Mouse (Mus musculus): Measurements from ENCODE around the gene Hist1h2bp.
"Not testable (repeated sequence)": the region's sequence is repeated elsewhere in the genome, so short reads cannot be mapped to it uniquely, and the experiment has no call there.

The Hist1h2bp gene

GRCm38 (mm10) chr13:21783734-21784161, 3.5 kb upstream of the Hist1h2bp start:
- peak; percentile 77 for DNase-seq

- DNase-seq = peak; percentile 20
These were observed 3.0 kb upstream of the Hist1h2bp start for GRCm38 (mm10) chr13:21784311-21784710.

- peak; percentile 40 for DNase-seq
These were observed 917 bp upstream of the Hist1h2bp start for GRCm38 (mm10) chr13:21786189-21786898.

GRCm38 (mm10) chr13:21787760-21788593, 716 bp downstream of the Hist1h2bp start:
- no peak for DNase-seq

- no peak for DNase-seq
These were observed 2.7 kb downstream of the Hist1h2bp start for GRCm38 (mm10) chr13:21789925-21790324.

GRCm38 (mm10) chr13:21790601-21791283, 3.5 kb downstream of the Hist1h2bp start:
- DNase-seq = peak; percentile 13

GRCm38 (mm10) chr13:21795584-21795983, 8.3 kb downstream of the Hist1h2bp start:
- no peak for DNase-seq

- DNase-seq = not testable (repeated sequence)
These were observed 9.9 kb downstream of the Hist1h2bp start for GRCm38 (mm10) chr13:21797163-21797562.

GRCm38 (mm10) chr13:21803058-21803457, 15.8 kb downstream of the Hist1h2bp start:
- not testable (repeated sequence) for DNase-seq

GRCm38 (mm10) chr13:21810073-21810472, 22.8 kb downstream of the Hist1h2bp start, which contains the start of the genes Hist1h2bq and Hist1h2ao:
Gene Hist1h2bq (minus strand): TSS chr13:21810197.
Gene Hist1h2ao (plus strand): TSS chr13:21810465.
- DNase-seq = not testable (repeated sequence)

GRCm38 (mm10) chr13:21811074-21811473, 23.8 kb downstream of the Hist1h2bp start:
- DNase-seq = not testable (repeated sequence)

GRCm38 (mm10) chr13:21811539-21811938, 24.3 kb downstream of the Hist1h2bp start, which contains the start of gene Hist1h4m:
Gene Hist1h4m (plus strand): TSS chr13:21811746.
- DNase-seq = not testable (repeated sequence)

GRCm38 (mm10) chr13:21812092-21812491, 24.8 kb downstream of the Hist1h2bp start:
- not testable (repeated sequence) for DNase-seq

- not testable (repeated sequence) for DNase-seq
These were observed 33.0 kb downstream of the Hist1h2bp start for GRCm38 (mm10) chr13:21820082-21820890.

- DNase-seq = no peak
These were observed 41.2 kb downstream of the Hist1h2bp start for GRCm38 (mm10) chr13:21828511-21828910.

- DNase-seq = no peak
These were observed 43.1 kb downstream of the Hist1h2bp start for GRCm38 (mm10) chr13:21830344-21830743.

GRCm38 (mm10) chr13:21831418-21832394, 44.4 kb downstream of the Hist1h2bp start, which contains the start of gene Hist1h4n:
Gene Hist1h4n (minus strand): TSS chr13:21832196.
- DNase-seq = not testable (repeated sequence)

- not testable (repeated sequence) for DNase-seq
These were observed 46.2 kb downstream of the Hist1h2bp start, which contains the start of the genes Hist1h2ap and Hist1h2br for GRCm38 (mm10) chr13:21833461-21833860. Gene Hist1h2ap (minus strand): TSS chr13:21833507. Gene Hist1h2br (plus strand): TSS chr13:21833743.

Measured in liver (tissue).